Mouse (Mus musculus): ENCODE data around the gene Crispld2.

DNA sequence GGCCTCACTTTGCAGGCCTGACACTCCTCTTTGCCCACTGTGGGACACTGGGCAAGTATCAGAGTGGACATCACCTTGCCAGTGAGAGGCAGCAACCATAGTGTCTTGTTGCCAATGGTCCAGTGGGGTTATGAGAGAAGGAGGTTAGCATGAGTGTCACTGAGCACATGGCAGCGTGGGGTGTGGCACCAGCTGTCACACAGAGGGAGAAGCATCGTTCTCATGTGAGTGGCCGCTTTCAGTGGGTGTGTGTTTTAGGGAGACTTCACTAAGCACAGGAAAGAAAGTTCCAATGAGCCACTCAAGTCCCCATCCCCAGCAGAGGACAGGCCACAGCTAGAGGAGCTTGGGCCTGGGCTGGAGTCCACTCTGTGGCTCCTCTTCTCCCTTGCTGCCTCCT, 62.6 kb downstream of the Crispld2 start:
- TF ChIP-seq EP300 (IDR thresholded peaks at IDR 0.05; ENCODE audit: low read depth) (no peak), CTCF (IDR thresholded peaks at IDR 0.05; ENCODE audit: low read depth) (no peak)
